Mouse (Mus musculus) left cerebral cortex, adult 11 months (tissue): ENCODE measurements around the gene Pla2g4a.

Experiments
- DNase-seq: peaks from one replicate; pipeline ENCODE4 v3.0.0; 2022; ENCODE audit warnings: low spot score

Pla2g4a gene

DNA sequence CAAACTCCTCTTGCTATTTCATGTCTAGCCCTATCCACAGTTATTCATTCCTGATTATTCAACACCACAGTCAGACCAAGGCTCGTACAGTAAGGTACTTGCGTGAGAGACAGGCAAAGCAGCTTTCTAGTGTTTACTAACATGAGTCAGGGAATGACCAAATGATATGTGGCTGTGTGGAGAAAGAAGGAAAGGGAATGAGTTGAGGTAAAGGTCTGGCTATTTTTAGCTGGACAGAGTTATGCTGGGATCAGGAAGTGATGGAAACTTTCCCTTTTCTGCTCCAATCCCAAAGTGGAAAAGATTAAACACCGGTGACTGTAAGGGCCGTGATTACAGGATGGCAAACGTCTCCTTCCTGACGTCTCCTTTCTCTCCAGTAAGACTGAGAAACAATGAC lies 114.4 kb downstream of the Pla2g4a start:
- DNase-seq = no peak

DNA sequence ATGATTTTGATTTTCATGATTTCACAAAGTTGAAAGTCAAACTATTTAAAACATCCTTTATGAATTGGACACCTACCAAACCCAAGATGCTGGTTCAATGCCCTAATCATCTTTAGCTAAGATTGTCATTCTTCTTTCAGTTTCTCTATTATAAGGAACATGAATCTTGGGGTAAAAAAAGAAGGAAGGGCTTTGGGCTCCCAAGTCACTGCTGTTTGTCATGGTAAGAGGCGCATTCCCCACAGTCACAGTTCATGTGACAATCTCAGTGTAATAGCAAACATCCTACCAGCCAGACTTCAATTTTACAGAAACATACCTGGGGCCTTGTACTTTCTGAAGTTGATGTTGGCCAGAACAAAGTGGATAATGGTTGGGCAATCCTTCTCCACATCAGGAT lies 119.2 kb downstream of the Pla2g4a start:
- no peak for DNase-seq

DNA sequence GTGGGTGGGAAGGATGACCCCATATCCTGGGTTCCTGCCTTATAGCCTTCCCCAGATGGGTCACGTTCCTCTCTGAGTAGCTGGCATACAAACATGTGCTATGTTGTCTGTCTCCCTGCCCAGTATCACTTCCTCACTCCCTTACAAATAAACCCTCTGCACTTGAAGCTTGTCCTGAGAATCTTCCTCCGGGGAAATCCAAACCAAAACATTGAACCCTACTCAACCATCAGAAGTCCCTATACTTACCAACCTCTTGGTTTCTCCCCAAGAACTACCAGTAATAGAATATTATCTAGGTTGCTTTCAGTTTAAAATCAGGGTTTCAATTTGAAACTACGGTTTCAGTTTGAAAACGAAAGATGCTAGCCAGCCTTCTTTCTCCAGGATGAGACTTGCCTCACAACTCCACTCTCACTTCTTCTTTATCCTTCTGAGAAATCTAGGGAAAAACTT lies 120.1 kb downstream of the Pla2g4a start:
- DNase-seq = no peak

DNA sequence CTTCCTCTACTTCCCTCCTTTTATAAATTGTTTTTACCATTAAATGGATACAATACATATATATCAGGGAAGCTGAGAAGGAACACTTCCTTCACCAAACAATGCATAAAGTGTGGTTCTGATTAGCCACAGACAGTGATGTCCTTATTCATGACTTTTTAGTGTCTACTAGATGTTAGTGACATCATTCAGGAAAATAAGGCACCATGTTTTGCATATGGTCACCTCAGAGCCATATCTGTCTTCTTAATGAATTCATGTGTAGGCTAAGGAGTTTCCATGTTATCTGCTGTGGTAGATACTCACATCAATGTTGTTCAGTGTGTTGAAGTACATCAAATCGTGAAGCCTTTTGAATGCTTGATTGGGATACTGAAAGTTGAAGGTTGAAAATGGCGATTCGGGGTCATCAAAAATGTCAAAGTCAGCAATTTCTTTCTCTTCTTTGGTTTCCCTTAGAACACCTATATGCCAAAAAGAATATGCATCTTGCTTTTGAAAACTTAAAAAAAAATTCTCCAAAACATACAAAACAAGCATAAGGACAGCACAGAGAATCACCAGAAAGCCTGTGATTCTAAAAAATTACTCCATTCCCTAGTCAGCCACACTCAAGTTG lies 120.7 kb downstream of the Pla2g4a start:
- DNase-seq = no peak

DNA sequence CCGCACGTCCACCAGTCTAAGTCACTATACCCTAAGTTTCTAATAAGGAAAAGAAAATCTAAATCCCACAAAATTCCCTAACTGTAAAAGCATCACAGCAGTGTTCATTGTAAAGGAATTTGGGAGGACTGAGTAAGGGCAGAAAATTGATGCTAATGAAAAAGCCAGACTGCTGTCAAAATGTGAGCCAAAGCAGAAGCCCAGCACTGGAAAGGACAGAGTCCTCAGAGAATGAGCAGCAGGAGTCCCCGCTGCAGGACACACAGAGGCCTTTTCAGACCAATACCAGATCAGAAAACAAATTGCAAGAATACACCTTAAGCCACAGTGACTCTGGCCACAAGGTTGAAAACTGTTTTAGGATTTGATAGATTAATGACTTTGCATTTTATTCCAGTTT lies 124.6 kb downstream of the Pla2g4a start:
- no peak for DNase-seq

GRCm38 (mm10) chr1:149833876-149834275 lies 127.2 kb downstream of the Pla2g4a start:
- no peak for DNase-seq

DNA sequence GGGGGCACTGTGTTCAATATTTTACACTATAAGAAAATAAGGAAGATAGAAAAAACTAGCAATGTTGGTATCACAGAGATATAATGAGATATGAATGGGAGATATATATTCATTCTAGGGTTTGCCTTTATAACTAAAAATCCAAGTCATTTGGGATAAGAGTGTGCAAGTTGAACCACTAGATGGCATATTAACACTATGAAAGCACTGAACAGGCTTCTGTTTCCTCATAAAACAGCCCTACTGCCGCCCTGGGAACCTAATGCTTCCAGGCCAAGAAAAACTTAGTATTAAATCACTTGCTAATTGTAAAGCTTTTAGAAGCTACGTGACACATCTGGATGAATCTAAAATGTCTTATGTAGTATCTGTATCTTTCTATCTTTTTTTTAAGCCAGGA lies 128.1 kb downstream of the Pla2g4a start:
- peak; percentile 18 for DNase-seq

DNA sequence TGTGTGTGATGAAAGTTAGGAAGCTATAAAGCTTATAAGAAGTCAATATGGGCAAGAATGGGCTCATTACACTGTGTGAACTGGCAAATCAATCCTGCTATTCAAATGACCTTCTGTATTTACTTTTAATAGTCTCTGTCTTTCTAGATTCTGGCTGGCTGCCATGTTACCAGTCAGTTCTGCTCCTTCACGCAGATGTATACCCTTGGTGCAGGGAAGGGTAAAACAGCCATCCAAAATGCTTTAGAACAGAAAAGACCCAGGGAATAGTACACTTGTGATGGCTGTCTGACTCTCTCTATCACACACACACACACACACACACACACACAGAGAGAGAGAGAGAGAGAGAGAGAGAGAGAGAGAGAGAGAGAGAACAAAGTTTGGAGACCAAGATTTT lies 128.6 kb downstream of the Pla2g4a start:
- no peak for DNase-seq

- DNase-seq = no peak
These were observed 130.0 kb downstream of the Pla2g4a start for GRCm38 (mm10) chr1:149831100-149831499.

GRCm38 (mm10) chr1:149813616-149814345 lies 147.3 kb downstream of the Pla2g4a start:
- DNase-seq = no peak

- DNase-seq = no peak
These were observed 151.6 kb downstream of the Pla2g4a start for GRCm38 (mm10) chr1:149809527-149809926.
